Mouse (Mus musculus) CH12.LX (cell line): ENCODE measurements around the gene Gabarapl2. TPM values are rescaled to one million over a fixed set of nuclear protein-coding genes. Genes with fewer than 3 reads are reported as not detected.

Source experiments
- DNase-seq: peaks from one replicate; pipeline ENCODE4 v3.0.0-alpha.2; 2013; ENCODE audit errors: extremely low read depth
- H3K27ac ChIP-seq: 2 replicates; pipeline ENCODE4 v1.5.1; 2012; ENCODE audit warnings: low read depth, mild to moderate bottlenecking, control low read depth, moderate library complexity; ENCODE audit not compliant: insufficient read depth
- H3K27me3 ChIP-seq: replicated peaks from 2 replicates; pipeline ENCODE3; 2012; ENCODE audit warnings: inconsistent platforms
- H3K36me3 ChIP-seq, 2 experiments: replicated peaks in 1 of 2; 2 replicates each; pipeline versions ENCODE3 to v1.6.1; 2012; ENCODE audit warnings: inconsistent platforms in 1 of 2, low read length in 1 of 2, mild to moderate bottlenecking in 1 of 2, mixed read lengths in 1 of 2, moderate library complexity in 1 of 2; ENCODE audit not compliant: control insufficient read depth in 1 of 2, insufficient read depth in 1 of 2
- H3K4me1 ChIP-seq, 2 experiments: 2 replicates each; pipeline ENCODE4 v1.6.1; 2012; ENCODE audit warnings: inconsistent platforms in 1 of 2, moderate library complexity in 1 of 2; ENCODE audit not compliant: insufficient read depth in 2 of 2, control insufficient read depth in 1 of 2
- H3K4me2 ChIP-seq: 2 replicates; pipeline ENCODE4 v1.6.1; 2012; ENCODE audit warnings: low read depth, mild to moderate bottlenecking, control low read depth; ENCODE audit not compliant: poor library complexity, insufficient read depth, severe bottlenecking
- H3K4me3 ChIP-seq, 3 experiments: fragments of 150-350 bp in 1 of 3; sonication (generic) in 1 of 3; replicated peaks in 1 of 3; 2 replicates each; pipeline versions ENCODE3 to v1.5.1; 2011 to 2012; ENCODE audit warnings: low read depth in 2 of 3, low read length in 2 of 3, mild to moderate bottlenecking in 2 of 3, moderate library complexity in 2 of 3, control low read depth in 1 of 3, improper control_type of control experiment in 1 of 3, inconsistent platforms in 1 of 3, mixed read lengths in 1 of 3; ENCODE audit not compliant: poor library complexity in 1 of 3
- H3K79me2 ChIP-seq: replicated peaks from 2 replicates; pipeline ENCODE4 v1.6.1; 2012; ENCODE audit warnings: mild to moderate bottlenecking, moderate library complexity; ENCODE audit not compliant: control insufficient read depth, poor library complexity, insufficient read depth, severe bottlenecking; ENCODE audit errors: extremely low read depth
- H3K9ac ChIP-seq: 2 replicates; pipeline ENCODE4 v1.6.1; 2012; ENCODE audit warnings: low read depth, mild to moderate bottlenecking, control low read depth, moderate library complexity; ENCODE audit not compliant: insufficient read depth
- H3K9me3 ChIP-seq: replicated peaks from 2 replicates; pipeline ENCODE3; 2012; ENCODE audit warnings: low read length, inconsistent platforms, mixed read lengths
- BHLHE40 ChIP-seq: IDR thresholded peaks from 2 replicates; pipeline ENCODE4 v1.6.1; 2011; ENCODE audit warnings: mild to moderate bottlenecking, low read depth, low read length, improper control_type of control experiment
- CHD1 ChIP-seq: IDR thresholded peaks from 2 replicates; pipeline ENCODE4 v1.6.1; 2012; ENCODE audit warnings: low read depth, low read length, improper control_type of control experiment, inconsistent platforms
- CHD2 ChIP-seq: IDR thresholded peaks from 2 replicates; pipeline ENCODE4 v1.6.1; 2011; ENCODE audit warnings: low read length, improper control_type of control experiment
- CTCF ChIP-seq, 2 experiments: IDR thresholded peaks in 1 of 2; conservative IDR thresholded peaks in 1 of 2; 2 replicates each; pipeline ENCODE4 v1.5.1; 2011 to 2012; ENCODE audit warnings: low read depth in 2 of 2, low read length in 2 of 2, improper control_type of control experiment in 1 of 2, inconsistent platforms in 1 of 2, mild to moderate bottlenecking in 1 of 2, moderate library complexity in 1 of 2
- E2F4 ChIP-seq: IDR thresholded peaks from 2 replicates; pipeline ENCODE4 v1.6.1; 2011; ENCODE audit warnings: low read depth, low read length, improper control_type of control experiment; ENCODE audit not compliant: insufficient replicate concordance
- ELF1 ChIP-seq: IDR thresholded peaks from 2 replicates; pipeline ENCODE4 v1.6.1; 2014; ENCODE audit warnings: low read depth, mild to moderate bottlenecking, inconsistent platforms, low read length, improper control_type of control experiment
- EP300 ChIP-seq: IDR thresholded peaks from 2 replicates; pipeline ENCODE4 v1.6.1; 2011; ENCODE audit warnings: low read length, improper control_type of control experiment
- ETS1 ChIP-seq: conservative IDR thresholded peaks from 2 replicates; pipeline ENCODE4 v1.6.1; 2012; ENCODE audit warnings: low read depth, mild to moderate bottlenecking, inconsistent platforms, low read length, improper control_type of control experiment, moderate library complexity
- GABPA ChIP-seq: IDR thresholded peaks from 2 replicates; pipeline ENCODE4 v1.6.1; 2012; ENCODE audit warnings: low read depth, low read length, improper control_type of control experiment, inconsistent platforms; ENCODE audit not compliant: insufficient replicate concordance
- HCFC1 ChIP-seq: IDR thresholded peaks from 2 replicates; pipeline ENCODE4 v1.6.1; 2012; ENCODE audit warnings: low read depth, mild to moderate bottlenecking, inconsistent platforms, low read length, improper control_type of control experiment
- IRF4 ChIP-seq: IDR thresholded peaks from 2 replicates; pipeline ENCODE4 v1.6.1; 2014; ENCODE audit warnings: low read depth, mild to moderate bottlenecking, inconsistent platforms, low read length, improper control_type of control experiment
- JUN ChIP-seq: IDR thresholded peaks from 2 replicates; pipeline ENCODE4 v1.6.1; 2011; ENCODE audit warnings: low read depth, mild to moderate bottlenecking, low read length, improper control_type of control experiment, moderate library complexity; ENCODE audit not compliant: insufficient read depth
- JUND ChIP-seq: conservative IDR thresholded peaks from 2 replicates; pipeline ENCODE4 v1.6.1; 2011; ENCODE audit warnings: low read depth, low read length, improper control_type of control experiment
- KAT2A ChIP-seq: IDR thresholded peaks from 2 replicates; pipeline ENCODE4 v1.6.1; 2012; ENCODE audit warnings: low read length, improper control_type of control experiment, inconsistent platforms; ENCODE audit not compliant: insufficient replicate concordance
- MAFK ChIP-seq: IDR thresholded peaks from 2 replicates; pipeline ENCODE4 v1.6.1; 2011; ENCODE audit warnings: low read length, improper control_type of control experiment; ENCODE audit not compliant: insufficient replicate concordance
- MAX ChIP-seq: IDR thresholded peaks from 2 replicates; pipeline ENCODE4 v1.6.1; 2011; ENCODE audit warnings: low read length, improper control_type of control experiment
- MAZ ChIP-seq: IDR thresholded peaks from 2 replicates; pipeline ENCODE4 v1.6.1; 2012; ENCODE audit warnings: low read depth, mild to moderate bottlenecking, inconsistent platforms, low read length, improper control_type of control experiment, moderate library complexity
- MEF2A ChIP-seq: IDR thresholded peaks from 2 replicates; pipeline ENCODE4 v1.6.1; 2014; ENCODE audit warnings: low read depth, mild to moderate bottlenecking, inconsistent platforms, low read length, improper control_type of control experiment, borderline replicate concordance
- MXI1 ChIP-seq: IDR thresholded peaks from 2 replicates; pipeline ENCODE4 v1.6.1; 2011; ENCODE audit warnings: mild to moderate bottlenecking, low read depth, low read length, improper control_type of control experiment
- MYC ChIP-seq: IDR thresholded peaks from 2 replicates; pipeline ENCODE4 v1.6.1; 2011; ENCODE audit warnings: low read depth, mild to moderate bottlenecking, improper control_type of control experiment, low read length
- NELFE ChIP-seq: IDR thresholded peaks from 2 replicates; pipeline ENCODE4 v1.6.1; 2011; ENCODE audit warnings: low read depth, low read length, improper control_type of control experiment
- NRF1 ChIP-seq: IDR thresholded peaks from 2 replicates; pipeline ENCODE4 v1.6.1; 2014; ENCODE audit warnings: low read depth, mild to moderate bottlenecking, inconsistent platforms, low read length, improper control_type of control experiment, moderate library complexity
- PAX5 ChIP-seq: IDR thresholded peaks from 2 replicates; pipeline ENCODE4 v1.6.1; 2012; ENCODE audit warnings: low read length, inconsistent platforms, mixed read lengths
- POLR2A ChIP-seq: IDR thresholded peaks from 2 replicates; pipeline ENCODE4 v1.6.1; 2011; ENCODE audit warnings: low read depth, mild to moderate bottlenecking, improper control_type of control experiment, low read length
- POLR2AphosphoS2 ChIP-seq: IDR thresholded peaks from 2 replicates; pipeline ENCODE4 v1.6.1; 2011; ENCODE audit warnings: low read depth, low read length, improper control_type of control experiment
- RAD21 ChIP-seq: IDR thresholded peaks from 2 replicates; pipeline ENCODE4 v1.6.1; 2011; ENCODE audit warnings: low read depth, mild to moderate bottlenecking, low read length, improper control_type of control experiment, moderate library complexity
- RCOR1 ChIP-seq: conservative IDR thresholded peaks from 2 replicates; pipeline ENCODE4 v1.6.1; 2012; ENCODE audit warnings: low read depth, mild to moderate bottlenecking, inconsistent platforms, low read length, improper control_type of control experiment
- SIN3A ChIP-seq: IDR thresholded peaks from 2 replicates; pipeline ENCODE4 v1.6.1; 2012; ENCODE audit warnings: low read length, improper control_type of control experiment, inconsistent platforms
- SMC3 ChIP-seq: IDR thresholded peaks from 2 replicates; pipeline ENCODE4 v1.6.1; 2011; ENCODE audit warnings: low read depth, low read length, improper control_type of control experiment
- TBP ChIP-seq: conservative IDR thresholded peaks from 2 replicates; pipeline ENCODE4 v1.6.1; 2011; ENCODE audit warnings: low read depth, low read length, improper control_type of control experiment
- TCF12 ChIP-seq: IDR thresholded peaks from 2 replicates; pipeline ENCODE4 v1.6.1; 2014; ENCODE audit warnings: low read depth, mild to moderate bottlenecking, inconsistent platforms, low read length, improper control_type of control experiment
- UBTF ChIP-seq: IDR thresholded peaks from 2 replicates; pipeline ENCODE4 v1.6.1; 2012; ENCODE audit warnings: low read depth, mild to moderate bottlenecking, inconsistent platforms, low read length, improper control_type of control experiment, moderate library complexity
- USF1 ChIP-seq: IDR thresholded peaks from 2 replicates; pipeline ENCODE4 v1.6.1; 2014; ENCODE audit warnings: low read depth, mild to moderate bottlenecking, inconsistent platforms, low read length, improper control_type of control experiment
- USF2 ChIP-seq: conservative IDR thresholded peaks from 2 replicates; pipeline ENCODE4 v1.6.1; 2011; ENCODE audit warnings: low read depth, low read length, improper control_type of control experiment
- ZC3H11A ChIP-seq: IDR thresholded peaks from 2 replicates; pipeline ENCODE4 v1.6.1; 2012; ENCODE audit warnings: low read depth, mild to moderate bottlenecking, inconsistent platforms, low read length, improper control_type of control experiment
- ZKSCAN1 ChIP-seq: IDR thresholded peaks from 2 replicates; pipeline ENCODE4 v1.6.1; 2012; ENCODE audit warnings: low read depth, inconsistent platforms, low read length, improper control_type of control experiment, borderline replicate concordance
- ZMIZ1 ChIP-seq: IDR thresholded peaks from 2 replicates; pipeline ENCODE4 v1.6.1; 2012; ENCODE audit warnings: low read depth, mild to moderate bottlenecking, inconsistent platforms, low read length, improper control_type of control experiment
- ZNF384 ChIP-seq: IDR thresholded peaks from 2 replicates; pipeline ENCODE4 v1.6.1; 2012; ENCODE audit warnings: low read depth, low read length, improper control_type of control experiment, inconsistent platforms
- dilution Hi-C: fragments of 300-500 bp; cut with MboI; formaldehyde crosslinking; loops from 2 replicates; pipeline ENCODE4 v1.14.3; 2020; ENCODE audit warnings: low sequenced_read_pairs; ENCODE audit not compliant: extremely low pct_unique_long_range_greater_than_20kb, extremely low pct_ligation_motif_present
- in situ Hi-C: fragments of 300-500 bp; cut with MboI; formaldehyde crosslinking; loops from 3 replicates; pipeline ENCODE4 v1.14.3; 2019; ENCODE audit warnings: low sequenced_read_pairs, low pct_ligation_motif_present, low pct_unique_long_range_greater_than_20kb, mixed read lengths
- polyA plus RNA-seq: library from polyadenylated mRNA; unstranded; fragments of >175 nt; gene quantifications from 2 replicates; pipeline ENCODE4 v1.2.1, GENCODE M21; 2012; ENCODE audit warnings: low read depth; ENCODE audit not compliant: insufficient read length
- total RNA-seq, 2 experiments: library from RNA; depleted of rRNA; stranded (reverse); fragments of 300-350 nt in 1 of 2; fragments of >200 nt in 1 of 2; gene quantifications; 2 replicates each; pipeline ENCODE4 v1.2.3; 2012 to 2014

Gene Gabarapl2
- total and polyA plus RNA-seq, 3 experiments, result 29.8 to 61.0 (median 42.1) TPM

- Histone ChIP-seq H3K4me2 (peak overlapping the region; percentile 71), H3K79me2 (no peaks in the 10 kb centered on the region), H3K4me1 (peaks cover 2 to 32% of the 10 kb centered on the region in 2 experiments; a peak in 2 of 4 replicates), H3K9ac (no peak overlapping the region; the same call in 1 of the 2 replicates), H3K9me3 (no peaks in the 10 kb centered on the region), H3K27ac (no peak overlapping the region), H3K4me3 (peak overlapping the region; percentile 42 to 72 (median 71)), H3K27me3 (no peaks in the 10 kb centered on the region), H3K36me3 (no peaks in the 10 kb centered on the region)
- dilution Hi-C loops, result no loop called here
- TF ChIP-seq ZMIZ1 (no peak; the same call in 1 of the 2 replicates), ELF1 (no peak), SIN3A (peak; percentile 55; the same call in 1 of the 2 replicates), POLR2AphosphoS2 (no peak), MAFK (no peak), BHLHE40 (no peak), RCOR1 (no peak), UBTF (no peak; the same call in 1 of the 2 replicates), JUN (no peak), E2F4 (no peak), MYC (peak; percentile 69; the same call in 1 of the 2 replicates), MEF2A (no peak), NRF1 (peak; percentile 54; the same call in 1 of the 2 replicates), ZC3H11A (no peak), PAX5 (no peak), MAZ (no peak), ZKSCAN1 (no peak), USF2 (no peak), MAX (peak; percentile 41; the same call in 1 of the 2 replicates), EP300 (no peak), POLR2A (peak; percentile 66), MXI1 (peak; percentile 37; the same call in 1 of the 2 replicates), RAD21 (no peak), IRF4 (0 out of 2 replicates have a peak, but pooled peaks have one; percentile 7), HCFC1 (no peak), ZNF384 (no peak), GABPA (no peak), USF1 (no peak), TBP (peak; percentile 87), CHD2 (0 out of 2 replicates have a peak, but pooled peaks have one; percentile 17), ETS1 (no peak), JUND (no peak), NELFE (peak; percentile 43; the same call in 1 of the 2 replicates), SMC3 (no peak), KAT2A (no peak), TCF12 (0 out of 2 replicates have a peak, but pooled peaks have one; percentile 39), CTCF (conservative IDR thresholded peaks at IDR 0.05 in 1 of 2, IDR thresholded peaks at IDR 0.05 in 1 of 2; ENCODE audit: low read depth in 2 of 2, low read length in 2 of 2) (no peak), CHD1 (0 out of 2 replicates have a peak, but pooled peaks have one; percentile 38)
- DNase-seq, result peak; percentile 92
- in situ Hi-C loops, result no loop called here
Measured at GRCm38 (mm10) chr8:111932580-111933336, 7.7 kb upstream of the Gabarapl2 start.
